Mouse (Mus musculus) heart, postnatal 0 days (tissue): ENCODE measurements around the gene Gm28845. TPM values are rescaled to one million over a fixed set of nuclear protein-coding genes. Genes with fewer than 3 reads are reported as not detected.

Experiments used
- ATAC-seq: fragments of 200-750 bp; cut with Nextera tagmentation; 2 replicates; pipeline ENCODE4 v1.8.0; 2017; ENCODE audit warnings: low read depth, moderate number of reproducible peaks, moderate library complexity; ENCODE audit not compliant: insufficient read depth
- DNase-seq: peaks from one replicate; pipeline ENCODE4 v3.0.0-alpha.2; 2016; ENCODE audit warnings: low spot score
- H3K27ac ChIP-seq: fragments of 300-500 bp; sonication (generic); 2 replicates; pipeline ENCODE4 v1.5.1; 2014; ENCODE audit warnings: low read depth, mild to moderate bottlenecking
- H3K27me3 ChIP-seq: fragments of 300-500 bp; sonication (generic); 2 replicates; pipeline ENCODE4 v1.6.1; 2014; ENCODE audit warnings: low read length, mixed read lengths; ENCODE audit not compliant: control insufficient read depth, insufficient read depth
- H3K36me3 ChIP-seq: fragments of 300-500 bp; sonication (generic); replicated peaks from 2 replicates; pipeline ENCODE4 v1.6.1; 2014; ENCODE audit warnings: low read length, mixed read lengths; ENCODE audit not compliant: control insufficient read depth, insufficient read depth
- H3K4me1 ChIP-seq: fragments of 300-500 bp; sonication (generic); 2 replicates; pipeline ENCODE4 v1.6.1; 2014; ENCODE audit warnings: antibody characterized with exemption; ENCODE audit not compliant: control insufficient read depth, insufficient read depth
- H3K4me2 ChIP-seq: fragments of 300-500 bp; sonication (generic); 2 replicates; pipeline ENCODE4 v1.6.1; 2014; ENCODE audit warnings: low read depth, mild to moderate bottlenecking, low read length, moderate library complexity
- H3K4me3 ChIP-seq: fragments of 300-500 bp; sonication (generic); 2 replicates; pipeline ENCODE4 v1.5.1; 2014; ENCODE audit warnings: low read depth, low read length
- H3K9ac ChIP-seq: fragments of 300-500 bp; sonication (generic); replicated peaks from 2 replicates; pipeline ENCODE4 v1.6.1; 2014; ENCODE audit warnings: low read depth, low read length, mixed read lengths
- H3K9me3 ChIP-seq: fragments of 300-500 bp; sonication (generic); replicated peaks from 2 replicates; pipeline ENCODE4 v1.6.1; 2016; ENCODE audit warnings: low read length; ENCODE audit not compliant: control insufficient read depth
- CTCF ChIP-seq: IDR thresholded peaks from 2 replicates; pipeline ENCODE4 v1.5.1; 2016; ENCODE audit warnings: antibody characterized with exemption, control low read depth, low read depth
- EP300 ChIP-seq: IDR thresholded peaks from 2 replicates; pipeline ENCODE4 v1.6.1; 2016; ENCODE audit warnings: antibody characterized with exemption, low read depth
- WGBS: fragments of 180-500 bp; shearing (Covaris S2); extraction: QIAGEN DNeasy Blood & Tissue Kit; methylation state at CpG from one replicate; pipeline ENCODE4 v1.1.7; 2014; 5-methylcytosine and 5-hydroxymethylcytosine counted together
- polyA plus RNA-seq: library from polyadenylated mRNA; unstranded; fragments of >200 nt; fragmentation: Nextera tagmentation; extraction: Ambion mirVana; gene quantifications from 2 replicates; pipeline ENCODE4 v1.2.1, GENCODE M21; 2015
- total RNA-seq: library from RNA; depleted of rRNA; stranded (reverse); fragments of >200 nt; gene quantifications from 2 replicates; pipeline ENCODE4 v1.2.3, GENCODE M21; 2014; ENCODE audit warnings: low replicate concordance; rRNA removed

The Gm28845 gene
- not detected in 2 replicates for total RNA-seq
- polyA plus RNA-seq, result not detected in 2 replicates

GRCm38 (mm10) chr1:65119438-65119837 is at the start of gene Gm28845:
Gene Gm28845 (minus strand): TSS chr1:65119558.
- Histone ChIP-seq H3K4me3 (no peak within 1 kb of the TSS), H3K4me2 (no peak within 1 kb of the TSS), H3K27me3 (no peaks in the 10 kb centered on the region), H3K4me1 (no peaks in the 10 kb centered on the region), H3K36me3 (no peaks in the 10 kb centered on the region), H3K9me3 (no peaks in the 10 kb centered on the region), H3K9ac (no peak within 1 kb of the TSS), H3K27ac (no peak within 1 kb of the TSS)
- no peak for TF ChIP-seq CTCF
- no peak for TF ChIP-seq EP300
- ATAC-seq (no peak), DNase-seq (no peak)
- WGBS, result 81% methylated on average over 1 of the region's 1 CpGs

DNA sequence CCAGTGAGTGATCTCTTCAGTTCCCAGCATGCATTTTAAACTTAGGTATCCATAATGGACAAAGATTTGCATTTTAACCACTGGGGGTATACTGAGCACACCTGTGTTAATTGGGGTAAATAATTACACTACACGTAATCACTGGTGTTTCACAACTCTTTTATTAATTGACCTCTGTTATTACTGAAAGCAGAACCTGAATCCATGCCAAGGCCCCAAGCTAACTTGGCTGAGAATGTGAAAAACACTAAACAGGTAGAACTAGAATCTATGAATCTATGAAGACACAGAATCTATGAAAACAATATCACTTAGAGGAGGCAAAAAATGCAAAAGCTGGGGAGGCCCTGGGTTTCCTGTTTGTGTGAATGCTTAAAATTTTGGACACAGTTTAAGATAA is 48.1 kb upstream of the Gm28845 start:
- Histone ChIP-seq H3K9me3 (no peaks in the 10 kb centered on the region), H3K4me2 (no peak overlapping the region), H3K4me1 (no peaks in the 10 kb centered on the region), H3K27ac (no peak overlapping the region), H3K4me3 (no peak overlapping the region), H3K27me3 (no peaks in the 10 kb centered on the region), H3K36me3 (peaks cover 92% of the 10 kb centered on the region), H3K9ac (no peak overlapping the region)
- ATAC-seq (no peak), DNase-seq (no peak)
- TF ChIP-seq EP300, result no peak
- TF ChIP-seq CTCF, result no peak
- WGBS, result 89% methylated on average over 1 of the region's 1 CpGs

GRCm38 (mm10) chr1:65162210-65162609 is 42.9 kb upstream of the Gm28845 start:
- Histone ChIP-seq H3K27ac (no peak overlapping the region), H3K9ac (no peak overlapping the region), H3K4me3 (no peak overlapping the region), H3K9me3 (no peaks in the 10 kb centered on the region), H3K27me3 (no peaks in the 10 kb centered on the region), H3K4me2 (no peak overlapping the region), H3K36me3 (peaks cover 88% of the 10 kb centered on the region), H3K4me1 (no peaks in the 10 kb centered on the region)
- DNase-seq (no peak), ATAC-seq (no peak)
- TF ChIP-seq EP300 (no peak), CTCF (no peak; the same call in 1 of the 2 replicates)
- 100% methylated on average over 1 of the region's 1 CpGs for WGBS

DNA sequence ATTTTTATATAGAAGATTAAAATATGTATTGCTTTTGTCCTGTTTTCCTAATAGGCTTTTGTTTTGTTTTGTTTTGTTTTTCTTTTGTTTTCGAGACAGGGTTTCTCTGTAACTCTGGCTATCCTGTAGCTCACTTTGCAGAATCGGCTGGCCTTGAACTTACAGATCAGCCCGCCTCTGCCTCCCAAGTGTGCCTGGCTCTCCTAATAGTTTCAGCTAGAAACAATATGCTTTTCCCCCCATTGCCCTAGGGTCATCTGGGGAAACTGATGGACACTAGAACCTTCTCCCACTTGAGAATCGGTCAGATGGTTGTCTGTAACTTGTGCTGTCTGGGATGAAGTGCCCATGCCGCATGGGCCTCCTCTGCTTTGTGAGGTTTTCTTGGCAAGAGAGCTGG is 36.8 kb upstream of the Gm28845 start:
- Histone ChIP-seq H3K27ac (no peak overlapping the region), H3K4me2 (no peak overlapping the region), H3K4me1 (no peaks in the 10 kb centered on the region), H3K9me3 (no peaks in the 10 kb centered on the region), H3K36me3 (peaks cover 32% of the 10 kb centered on the region), H3K9ac (no peak overlapping the region), H3K27me3 (no peaks in the 10 kb centered on the region), H3K4me3 (no peak overlapping the region)
- no peak for TF ChIP-seq CTCF
- TF ChIP-seq EP300, result no peak
- DNase-seq (no peak), ATAC-seq (no peak)
- WGBS, result 93% methylated on average over 5 of the region's 5 CpGs

GRCm38 (mm10) chr1:65154814-65155213 is 35.5 kb upstream of the Gm28845 start:
- no peak for ATAC-seq
- Histone ChIP-seq H3K4me3 (no peak overlapping the region), H3K27ac (no peak overlapping the region), H3K4me1 (no peaks in the 10 kb centered on the region), H3K27me3 (no peaks in the 10 kb centered on the region), H3K4me2 (no peak overlapping the region), H3K36me3 (peaks cover 20% of the 10 kb centered on the region), H3K9me3 (no peaks in the 10 kb centered on the region), H3K9ac (no peak overlapping the region)
- no peak for TF ChIP-seq EP300
- no peak for TF ChIP-seq CTCF
- no peak for DNase-seq

DNA sequence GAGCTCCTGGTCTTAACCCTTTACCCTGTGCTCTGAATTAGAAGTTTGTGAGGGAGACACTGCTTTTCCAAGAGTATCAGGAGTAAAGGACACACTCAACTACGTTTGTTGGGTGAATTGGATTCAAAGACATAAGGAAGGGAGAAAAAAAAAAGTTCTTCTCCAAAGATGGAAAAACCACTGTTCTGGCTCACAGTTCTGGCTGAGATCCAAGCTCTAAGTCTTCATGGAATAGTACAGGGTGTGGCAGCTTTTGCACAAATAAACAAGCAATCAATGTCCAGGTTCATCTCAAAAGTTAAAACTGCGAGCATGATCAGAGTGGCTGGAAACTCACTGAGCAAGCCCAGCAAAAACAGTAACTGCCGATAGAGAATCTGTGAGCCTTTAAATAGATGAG is 28.6 kb upstream of the Gm28845 start:
- ATAC-seq (no peak), DNase-seq (no peak)
- Histone ChIP-seq H3K4me1 (no peaks in the 10 kb centered on the region), H3K4me3 (no peak overlapping the region), H3K9me3 (no peaks in the 10 kb centered on the region), H3K36me3 (no peaks in the 10 kb centered on the region), H3K4me2 (no peak overlapping the region), H3K27me3 (no peaks in the 10 kb centered on the region), H3K9ac (no peak overlapping the region), H3K27ac (no peak overlapping the region)
- no peak for TF ChIP-seq EP300
- no peak for TF ChIP-seq CTCF
- 57% methylated on average over 3 of the region's 3 CpGs for WGBS
